Mouse (Mus musculus): ENCODE data around the gene Dok1. TPM values are rescaled to one million over a fixed set of nuclear protein-coding genes. Genes with fewer than 3 reads are reported as not detected.

The Dok1 gene
- polyA plus RNA-seq, 1 experiment from 2014 or later = 13.7 TPM

GRCm38 (mm10) chr6:83004872-83005271 is 28.4 kb downstream of the Dok1 start:
- no peak overlapping the region for H3K4me3 ChIP-seq (replicated peaks; ENCODE audit: low read depth, low read length)
- no peak overlapping the region for H3K27ac ChIP-seq
- ATAC-seq (replicated peaks; ENCODE audit: low FRiP score, low read depth) (no peak), DNase-seq (ENCODE audit: low spot score) (peak; percentile 52)
- whole genome bisulfite sequencing = 55% methylated on average over 7 of the region's 7 CpGs
- H3K4me2 ChIP-seq (ENCODE audit: low read length) = no peak overlapping the region
- H3K9me3 ChIP-seq (replicated peaks; ENCODE audit: low read length) = no peaks in the 10 kb centered on the region
- no peak overlapping the region for H3K9ac ChIP-seq (ENCODE audit: low read depth, low read length)
- 0 out of 2 replicates have a peak, but pooled peaks have one; percentile 5 for TF ChIP-seq CTCF (IDR thresholded peaks at IDR 0.05; ENCODE audit: low read depth)
- no peaks in the 10 kb centered on the region for H3K36me3 ChIP-seq (ENCODE audit: insufficient read depth, low read length)
- H3K27me3 ChIP-seq (ENCODE audit: insufficient read depth, low read length) = no peaks in the 10 kb centered on the region
- H3K4me1 ChIP-seq (replicated peaks; ENCODE audit: insufficient read depth, low read length) = no peaks in the 10 kb centered on the region

DNA sequence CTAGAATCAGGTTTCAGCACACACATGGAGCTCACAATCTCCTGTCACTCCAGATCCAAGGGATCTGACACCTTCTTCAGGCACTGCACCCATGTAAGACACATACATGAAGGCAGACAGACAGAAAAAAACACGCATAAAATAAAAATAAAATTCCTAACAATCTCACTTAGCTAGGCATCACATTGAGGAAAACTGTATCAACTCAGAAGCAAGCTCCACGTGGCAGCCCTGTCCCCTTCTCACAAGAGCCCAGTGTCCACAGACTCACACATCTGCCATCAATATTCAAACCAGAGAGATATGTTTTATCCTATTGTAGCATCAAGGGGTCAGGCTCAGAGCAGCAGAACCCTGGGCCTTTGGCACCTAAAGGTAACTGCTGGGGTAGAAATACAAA is 29.0 kb downstream of the Dok1 start:
- Histone ChIP-seq H3K27ac (no peak overlapping the region), H3K9me3 (replicated peaks; ENCODE audit: low read length) (no peaks in the 10 kb centered on the region), H3K36me3 (ENCODE audit: insufficient read depth, low read length) (no peaks in the 10 kb centered on the region), H3K9ac (ENCODE audit: low read depth, low read length) (no peak overlapping the region), H3K4me1 (replicated peaks; ENCODE audit: insufficient read depth, low read length) (no peaks in the 10 kb centered on the region), H3K27me3 (ENCODE audit: insufficient read depth, low read length) (no peaks in the 10 kb centered on the region), H3K4me3 (replicated peaks; ENCODE audit: low read depth, low read length) (no peak overlapping the region), H3K4me2 (ENCODE audit: low read length) (no peak overlapping the region)
- TF ChIP-seq CTCF (IDR thresholded peaks at IDR 0.05; ENCODE audit: low read depth) = no peak
- ATAC-seq (replicated peaks; ENCODE audit: low FRiP score, low read depth) = no peak
- 76% methylated on average over 2 of the region's 2 CpGs for WGBS
- DNase-seq (ENCODE audit: low spot score) = no peak

GRCm38 (mm10) chr6:83003850-83004249 is 29.4 kb downstream of the Dok1 start:
- TF ChIP-seq CTCF (IDR thresholded peaks at IDR 0.05; ENCODE audit: low read depth) = no peak
- H3K4me1 ChIP-seq (replicated peaks; ENCODE audit: insufficient read depth, low read length) = no peaks in the 10 kb centered on the region
- H3K9ac ChIP-seq (ENCODE audit: low read depth, low read length) = no peak overlapping the region
- H3K27ac ChIP-seq = no peak overlapping the region
- no peak for DNase-seq (ENCODE audit: low spot score)
- ATAC-seq (replicated peaks; ENCODE audit: low FRiP score, low read depth) = no peak
- H3K9me3 ChIP-seq (replicated peaks; ENCODE audit: low read length) = no peaks in the 10 kb centered on the region
- WGBS = 91% methylated on average over 5 of the region's 5 CpGs
- no peak overlapping the region for H3K4me2 ChIP-seq (ENCODE audit: low read length)
- H3K36me3 ChIP-seq (ENCODE audit: insufficient read depth, low read length) = no peaks in the 10 kb centered on the region
- H3K4me3 ChIP-seq (replicated peaks; ENCODE audit: low read depth, low read length) = no peak overlapping the region
- H3K27me3 ChIP-seq (ENCODE audit: insufficient read depth, low read length) = no peaks in the 10 kb centered on the region

DNA sequence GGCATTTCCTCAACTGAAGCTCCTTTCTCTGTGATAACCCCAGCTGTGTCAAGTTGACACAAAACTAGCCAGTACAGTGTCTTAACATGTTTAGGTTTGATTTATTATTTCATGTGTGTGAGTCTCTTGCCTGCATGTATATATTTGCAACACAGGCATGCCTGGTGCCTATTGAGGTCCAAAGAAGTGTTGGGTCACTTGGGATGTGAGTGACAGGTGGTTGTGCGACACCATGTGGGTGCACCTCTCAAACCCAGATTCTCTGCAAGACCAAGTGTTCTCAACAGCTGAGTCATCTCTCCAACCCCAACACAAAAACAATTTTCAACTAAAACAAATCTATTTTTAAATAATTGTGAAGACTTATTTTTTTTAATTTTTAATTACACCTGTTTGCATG is 30.2 kb downstream of the Dok1 start:
- 95% methylated on average over 1 of the region's 1 CpGs for WGBS
- Histone ChIP-seq H3K9ac (ENCODE audit: low read depth, low read length) (no peak overlapping the region), H3K4me1 (replicated peaks; ENCODE audit: insufficient read depth, low read length) (0 out of 2 replicates have a peak, but pooled peaks cover under 1% of the 10 kb centered on the region), H3K4me2 (ENCODE audit: low read length) (no peak overlapping the region), H3K9me3 (replicated peaks; ENCODE audit: low read length) (no peaks in the 10 kb centered on the region), H3K4me3 (replicated peaks; ENCODE audit: low read depth, low read length) (no peak overlapping the region), H3K36me3 (ENCODE audit: insufficient read depth, low read length) (no peaks in the 10 kb centered on the region), H3K27ac (no peak overlapping the region), H3K27me3 (ENCODE audit: insufficient read depth, low read length) (no peaks in the 10 kb centered on the region)
- ATAC-seq (replicated peaks; ENCODE audit: low FRiP score, low read depth) = no peak
- no peak for TF ChIP-seq CTCF (IDR thresholded peaks at IDR 0.05; ENCODE audit: low read depth)
- no peak for DNase-seq (ENCODE audit: low spot score)

GRCm38 (mm10) chr6:82999986-83000385 is 33.3 kb downstream of the Dok1 start:
- no peak overlapping the region for H3K27ac ChIP-seq
- no peaks in the 10 kb centered on the region for H3K36me3 ChIP-seq (ENCODE audit: insufficient read depth, low read length)
- no peak overlapping the region for H3K9ac ChIP-seq (ENCODE audit: low read depth, low read length)
- H3K4me1 ChIP-seq (replicated peaks; ENCODE audit: insufficient read depth, low read length) = peaks cover 7% of the 10 kb centered on the region; the same call in 1 of the 2 replicates
- no peak overlapping the region for H3K4me2 ChIP-seq (ENCODE audit: low read length)
- no peak for TF ChIP-seq CTCF (IDR thresholded peaks at IDR 0.05; ENCODE audit: low read depth)
- 72% methylated on average over 8 of the region's 8 CpGs for WGBS
- H3K9me3 ChIP-seq (replicated peaks; ENCODE audit: low read length) = no peaks in the 10 kb centered on the region
- H3K4me3 ChIP-seq (replicated peaks; ENCODE audit: low read depth, low read length) = no peak overlapping the region
- H3K27me3 ChIP-seq (ENCODE audit: insufficient read depth, low read length) = no peaks in the 10 kb centered on the region
- ATAC-seq (replicated peaks; ENCODE audit: low FRiP score, low read depth) = no peak
- DNase-seq (ENCODE audit: low spot score) = no peak

DNA sequence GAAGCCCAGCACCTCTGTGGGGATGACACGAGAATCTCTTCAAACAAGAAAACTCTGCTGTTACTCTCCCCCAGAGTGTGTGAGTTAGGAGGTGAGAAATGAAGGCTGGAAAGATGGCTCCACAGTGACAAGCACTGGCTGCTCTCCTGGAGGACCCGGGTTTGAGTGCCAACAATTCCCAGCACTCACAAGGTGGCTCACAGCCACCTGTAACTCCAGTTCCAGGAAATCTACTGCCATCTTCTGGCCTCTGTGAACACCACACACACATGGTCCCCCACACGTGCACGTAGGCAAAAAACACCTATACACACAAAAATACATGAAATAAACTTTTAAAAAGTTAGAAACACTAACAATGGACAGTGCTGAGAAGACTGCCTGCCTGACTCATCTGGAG is 34.9 kb downstream of the Dok1 start:
- Histone ChIP-seq H3K4me1 (replicated peaks; ENCODE audit: insufficient read depth, low read length) (peaks cover 7% of the 10 kb centered on the region; the same call in 1 of the 2 replicates), H3K27ac (no peak overlapping the region), H3K9ac (ENCODE audit: low read depth, low read length) (no peak overlapping the region), H3K27me3 (ENCODE audit: insufficient read depth, low read length) (no peaks in the 10 kb centered on the region), H3K4me3 (replicated peaks; ENCODE audit: low read depth, low read length) (no peak overlapping the region), H3K4me2 (ENCODE audit: low read length) (no peak overlapping the region), H3K9me3 (replicated peaks; ENCODE audit: low read length) (no peaks in the 10 kb centered on the region), H3K36me3 (ENCODE audit: insufficient read depth, low read length) (no peaks in the 10 kb centered on the region)
- peak; percentile 39 for TF ChIP-seq CTCF (IDR thresholded peaks at IDR 0.05; ENCODE audit: low read depth)
- DNase-seq (ENCODE audit: low spot score) = no peak
- ATAC-seq (replicated peaks; ENCODE audit: low FRiP score, low read depth) = no peak
- WGBS = 76% methylated on average over 4 of the region's 4 CpGs

DNA sequence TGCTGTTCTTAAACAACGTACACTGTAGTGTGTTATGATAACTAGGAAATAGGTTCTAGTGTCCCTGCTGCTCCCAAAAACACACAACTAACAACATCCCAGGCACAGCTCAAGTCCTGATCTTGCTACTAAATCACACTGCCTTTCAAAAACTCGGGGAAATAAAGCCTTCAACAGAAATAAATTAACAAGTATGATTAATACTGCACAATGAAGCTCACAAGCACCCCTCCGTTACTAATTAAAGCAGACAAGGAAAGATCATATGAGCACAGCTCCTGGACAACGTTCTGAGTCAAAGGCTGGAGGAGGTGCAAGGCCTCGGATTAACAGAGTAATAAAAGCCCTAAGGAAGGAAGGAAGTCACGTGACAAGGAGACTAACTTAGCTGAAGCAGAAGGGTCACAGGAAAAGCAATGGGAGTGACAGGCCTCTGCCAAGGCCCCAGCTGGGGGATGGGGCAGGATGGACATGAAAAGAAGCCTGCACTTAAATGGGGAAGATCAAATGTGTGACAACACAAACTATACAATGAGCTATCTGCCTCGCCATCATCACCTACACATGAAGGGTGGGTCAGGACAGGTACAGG is 35.7 kb downstream of the Dok1 start:
- peak; percentile 78 for DNase-seq (ENCODE audit: low spot score)

More for the DNA sequence above, 35.7 kb downstream of the Dok1 start:
- Histone ChIP-seq H3K4me1 (replicated peaks; ENCODE audit: insufficient read depth, low read length) (peaks cover 7% of the 10 kb centered on the region; the same call in 1 of the 2 replicates), H3K36me3 (ENCODE audit: insufficient read depth, low read length) (no peaks in the 10 kb centered on the region), H3K9ac (ENCODE audit: low read depth, low read length) (no peak overlapping the region), H3K4me3 (replicated peaks; ENCODE audit: low read depth, low read length) (no peak overlapping the region), H3K9me3 (replicated peaks; ENCODE audit: low read length) (no peaks in the 10 kb centered on the region), H3K4me2 (ENCODE audit: low read length) (peak overlapping the region; percentile 13; the same call in 1 of the 2 replicates), H3K27ac (peak overlapping the region; percentile 60), H3K27me3 (ENCODE audit: insufficient read depth, low read length) (no peaks in the 10 kb centered on the region)
- WGBS = 25% methylated on average over 7 of the region's 7 CpGs
- no peak for ATAC-seq (replicated peaks; ENCODE audit: low FRiP score, low read depth)
- TF ChIP-seq CTCF (IDR thresholded peaks at IDR 0.05; ENCODE audit: low read depth) = no peak

Data from kidney, postnatal 0 days (tissue).